10 mouse cellular contexts compared by ENCODE assay signal in the genomic region with DNA sequence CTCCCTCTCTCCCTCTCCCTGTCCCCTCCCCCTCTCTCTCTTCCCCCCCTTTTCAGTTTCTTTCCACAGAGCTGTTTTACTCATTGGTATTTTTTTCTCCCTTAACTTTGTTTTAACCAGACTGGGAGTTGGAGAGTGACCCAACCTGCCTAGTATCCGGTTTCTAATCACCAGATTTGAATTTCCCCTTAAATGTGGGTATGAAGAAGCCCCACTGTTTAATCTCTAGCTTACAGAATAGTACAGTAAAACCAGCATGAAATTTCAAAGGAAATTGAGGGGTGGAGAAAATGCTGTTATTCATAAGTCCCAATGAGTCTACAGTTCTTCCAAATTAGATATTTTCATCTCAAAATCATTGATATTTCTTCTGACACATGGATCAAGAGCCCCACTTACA.
DNase-seq lines count a peak whose midpoint lies in the region; ATAC-seq and TF ChIP-seq lines count a peak whose summit lies in the region.
"Had no signal": no experiment of that assay in that cellular context is flagged by ENCODE, and none has a peak within 500 bp of the region (broad histone marks: within the 10 kb centered on the region; RNA-seq: fewer than 3 reads in every experiment).

No protein-coding gene starts in this region.

- TF ChIP-seq CTCF in heart, postnatal 0 days (IDR thresholded peaks at IDR 0.05; ENCODE audit: low read depth): no peak
- TF ChIP-seq CTCF in stomach, postnatal 0 days (IDR thresholded peaks at IDR 0.05; ENCODE audit: low read depth): no peak

- ATAC-seq in heart, postnatal 0 days (ENCODE audit: insufficient read depth, low read depth): no peak
- no peak for ATAC-seq in stomach, embryonic 14.5 days (ENCODE audit: insufficient number of reproducible peaks, insufficient read depth, low FRiP score, low read depth)
- no peak for ATAC-seq in stomach, postnatal 0 days (ENCODE audit: low FRiP score, low TSS enrichment)
- no peak for ATAC-seq in limb, embryonic 13.5 days (ENCODE audit: low FRiP score, low read depth)

- 53% methylated on average over 1 of the region's 1 CpGs for WGBS in heart, postnatal 0 days
- WGBS in stomach, embryonic 14.5 days: 53% methylated on average over 1 of the region's 1 CpGs
- WGBS in stomach, postnatal 0 days: 48% methylated on average over 1 of the region's 1 CpGs
- WGBS in limb, embryonic 13.5 days: 38% methylated on average over 1 of the region's 1 CpGs

- peak overlapping the region; percentile 87; the same call in 1 of the 2 replicates for H3K4me2 ChIP-seq in heart, postnatal 0 days (ENCODE audit: low read depth, low read length)
- peak overlapping the region; percentile 76 for H3K4me2 ChIP-seq in stomach, embryonic 14.5 days (replicated peaks; ENCODE audit: low read depth, low read length)
- H3K4me2 ChIP-seq in stomach, postnatal 0 days (replicated peaks; ENCODE audit: low read depth): no peak overlapping the region
- peak overlapping the region; percentile 78 for H3K4me2 ChIP-seq in limb, embryonic 13.5 days (replicated peaks)

- no peaks in the 10 kb centered on the region for H3K27me3 ChIP-seq in heart, postnatal 0 days (ENCODE audit: control insufficient read depth, insufficient read depth, low read length)
- H3K27me3 ChIP-seq in stomach, embryonic 14.5 days (ENCODE audit: control insufficient read depth, insufficient read depth, low read length): no peaks in the 10 kb centered on the region
- no peaks in the 10 kb centered on the region for H3K27me3 ChIP-seq in stomach, postnatal 0 days (ENCODE audit: control insufficient read depth, insufficient read depth, low read length)
- no peaks in the 10 kb centered on the region for H3K27me3 ChIP-seq in limb, embryonic 13.5 days

- TF ChIP-seq EP300 in heart, postnatal 0 days (IDR thresholded peaks at IDR 0.05; ENCODE audit: low read depth): no peak
- TF ChIP-seq EP300 in stomach, postnatal 0 days (optimal IDR thresholded peaks at IDR 0.05): no peak

- H3K4me3 ChIP-seq in heart, postnatal 0 days (ENCODE audit: low read depth, low read length): 0 out of 2 replicates have a peak overlapping the region, but pooled peaks have one; percentile 70
- peak overlapping the region; percentile 39; the same call in 1 of the 2 replicates for H3K4me3 ChIP-seq in stomach, embryonic 14.5 days (ENCODE audit: low read depth, low read length)
- H3K4me3 ChIP-seq in stomach, postnatal 0 days (ENCODE audit: low read depth, low read length): no peak overlapping the region
- peak overlapping the region; percentile 51 for H3K4me3 ChIP-seq in limb, embryonic 13.5 days

- H3K36me3 ChIP-seq in heart, postnatal 0 days (replicated peaks; ENCODE audit: control insufficient read depth, insufficient read depth, low read length): peaks cover 25% of the 10 kb centered on the region
- H3K36me3 ChIP-seq in stomach, embryonic 14.5 days (ENCODE audit: control insufficient read depth, insufficient read depth, low read length): peaks cover 8% of the 10 kb centered on the region; the same call in 1 of the 2 replicates
- H3K36me3 ChIP-seq in stomach, postnatal 0 days (ENCODE audit: control insufficient read depth, insufficient read depth, low read length): peaks cover 8% of the 10 kb centered on the region
- peaks cover 38% of the 10 kb centered on the region for H3K36me3 ChIP-seq in limb, embryonic 13.5 days

- H3K27ac ChIP-seq in heart, postnatal 0 days (ENCODE audit: low read depth): no peak overlapping the region
- no peak overlapping the region for H3K27ac ChIP-seq in stomach, embryonic 14.5 days (ENCODE audit: low read length)
- no peak overlapping the region for H3K27ac ChIP-seq in stomach, postnatal 0 days (replicated peaks)
- no peak overlapping the region for H3K27ac ChIP-seq in limb, embryonic 13.5 days

- H3K9me3 ChIP-seq in heart, postnatal 0 days (replicated peaks; ENCODE audit: control insufficient read depth, low read length): no peaks in the 10 kb centered on the region
- no peaks in the 10 kb centered on the region for H3K9me3 ChIP-seq in stomach, embryonic 14.5 days (ENCODE audit: control insufficient read depth, low read depth, low read length)
- no peaks in the 10 kb centered on the region for H3K9me3 ChIP-seq in stomach, postnatal 0 days (ENCODE audit: control insufficient read depth, low read length)
- H3K9me3 ChIP-seq in limb, embryonic 13.5 days: no peaks in the 10 kb centered on the region

- DNase-seq in heart, postnatal 0 days (ENCODE audit: low spot score): no peak
- no peak for DNase-seq in heart, postnatal 4 days
- DNase-seq in stomach, postnatal 0 days (ENCODE audit: low spot score): no peak
- no peak for DNase-seq in layer of hippocampus, postnatal 10 days (ENCODE audit: low spot score in 2 of 2)
- DNase-seq in c-Kit-positive CD71-positive TER-119-positive erythroid progenitor cells, embryonic 14.5 days (ENCODE audit: low spot score): no peak
- DNase-seq in cerebellum, adult 8-10 months: no peak
- DNase-seq: cerebellum, adult 11 months; kidney, postnatal 10 days had no signal

- H3K4me1 ChIP-seq in heart, postnatal 0 days (ENCODE audit: control insufficient read depth, insufficient read depth): peaks cover 47% of the 10 kb centered on the region
- peaks cover 27% of the 10 kb centered on the region for H3K4me1 ChIP-seq in stomach, embryonic 14.5 days (ENCODE audit: control insufficient read depth, insufficient read depth, low read length)
- H3K4me1 ChIP-seq in stomach, postnatal 0 days (replicated peaks; ENCODE audit: control insufficient read depth, insufficient read depth): peaks cover 9% of the 10 kb centered on the region
- peaks cover 76% of the 10 kb centered on the region for H3K4me1 ChIP-seq in limb, embryonic 13.5 days

- no peak overlapping the region for H3K9ac ChIP-seq in heart, postnatal 0 days (replicated peaks; ENCODE audit: low read depth, low read length)
- H3K9ac ChIP-seq in stomach, embryonic 14.5 days (replicated peaks; ENCODE audit: low read depth, low read length): no peak overlapping the region
- H3K9ac ChIP-seq in stomach, postnatal 0 days (ENCODE audit: low read length): no peak overlapping the region
- H3K9ac ChIP-seq in limb, embryonic 13.5 days: no peak overlapping the region
